Mouse (Mus musculus): ENCODE measurements around the gene Prkce.

DNA sequence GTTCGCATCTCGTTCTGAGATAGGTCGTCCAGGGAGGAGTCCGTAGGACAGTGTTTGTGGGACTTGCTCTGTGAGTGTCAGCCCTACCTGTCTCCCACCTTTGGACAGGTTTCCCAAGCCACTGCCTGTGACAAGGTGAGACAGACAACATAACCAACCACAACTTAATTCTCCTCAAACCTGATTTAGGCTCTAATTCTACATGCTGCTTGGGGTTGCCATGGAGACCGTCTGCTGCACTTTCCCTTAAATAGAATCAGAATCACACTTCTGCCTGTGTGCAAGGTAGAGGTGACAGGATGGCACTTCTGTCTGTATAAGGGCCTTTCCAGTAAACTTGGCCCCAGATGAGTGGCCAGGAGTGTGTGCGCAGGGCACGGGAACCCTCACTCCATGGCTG, 248.4 kb downstream of the Prkce start:
- no peak for TF ChIP-seq CTCF (IDR thresholded peaks at IDR 0.05; ENCODE audit: control insufficient read depth, insufficient read depth, low read length)
- no peak for TF ChIP-seq POLR2A (IDR thresholded peaks at IDR 0.05; ENCODE audit: borderline replicate concordance, control insufficient read depth, low read depth, low read length)

Measured in bone marrow, adult 2 months (tissue).